Mouse (Mus musculus) ZHBTc4 (cell line): ENCODE measurements at regions not wholly inside any gene's neighbourhood (a gene's known extent, or its start where the extent isn't known, plus 50 kb on each side); places are given as distances from the start of the nearest gene placed in this dataset.
"Not testable (repeated sequence)": the region's sequence is repeated elsewhere in the genome, so short reads cannot be mapped to it uniquely, and the experiment has no call there.

ENCODE experiments used
- DNase-seq: peaks from one replicate; pipeline ENCODE4 v3.0.0-alpha.2; 2011; ENCODE audit warnings: low read depth, low spot score

GRCm38 (mm10) chr6:31811890-31812289, 238.2 kb upstream of the 1700012A03Rik start:
- no peak for DNase-seq

- DNase-seq = no peak
Observed at GRCm38 (mm10) chr6:31810602-31811512, 239.2 kb upstream of the 1700012A03Rik start.

- DNase-seq = not testable (repeated sequence)
Observed at GRCm38 (mm10) chr6:31804468-31804867, 240.7 kb upstream of the Podxl start.

GRCm38 (mm10) chr6:31803222-31803621, 239.4 kb upstream of the Podxl start:
- DNase-seq = not testable (repeated sequence)

GRCm38 (mm10) chr6:31791547-31791946, 227.8 kb upstream of the Podxl start:
- no peak for DNase-seq

- no peak for DNase-seq
Observed at GRCm38 (mm10) chr6:31790906-31791305, 227.1 kb upstream of the Podxl start.

GRCm38 (mm10) chr6:31776841-31777240, 213.1 kb upstream of the Podxl start:
- peak; percentile 70 for DNase-seq

GRCm38 (mm10) chr6:31771916-31772315, 208.1 kb upstream of the Podxl start:
- DNase-seq = peak; percentile 68

GRCm38 (mm10) chr6:31745589-31745988, 181.8 kb upstream of the Podxl start:
- DNase-seq = no peak

- no peak for DNase-seq
Observed at GRCm38 (mm10) chr6:31731391-31731790, 167.6 kb upstream of the Podxl start.

- peak; percentile 9 for DNase-seq
Observed at GRCm38 (mm10) chr6:31719614-31720013, 155.8 kb upstream of the Podxl start.

GRCm38 (mm10) chr6:31718843-31719242, 155.1 kb upstream of the Podxl start:
- DNase-seq = no peak

GRCm38 (mm10) chr6:31717531-31717930, 153.8 kb upstream of the Podxl start:
- DNase-seq = peak; percentile 74

GRCm38 (mm10) chr6:31707256-31707655, 143.5 kb upstream of the Podxl start:
- DNase-seq = peak; percentile 70

GRCm38 (mm10) chr6:31704191-31704590, 140.4 kb upstream of the Podxl start:
- peak; percentile 58 for DNase-seq

GRCm38 (mm10) chr6:31702931-31703330, 139.2 kb upstream of the Podxl start:
- DNase-seq = no peak

GRCm38 (mm10) chr6:31695885-31696284, 132.1 kb upstream of the Podxl start:
- DNase-seq = peak; percentile 42

- DNase-seq = no peak
Observed at GRCm38 (mm10) chr6:31693047-31693446, 129.3 kb upstream of the Podxl start.

- no peak for DNase-seq
Observed at GRCm38 (mm10) chr6:31692024-31692423, 128.2 kb upstream of the Podxl start.

GRCm38 (mm10) chr6:31680101-31680500, 116.3 kb upstream of the Podxl start:
- DNase-seq = no peak

- DNase-seq = peak; percentile 74
Observed at GRCm38 (mm10) chr6:31665671-31666486, 102.1 kb upstream of the Podxl start.

GRCm38 (mm10) chr6:31664495-31664894, 100.7 kb upstream of the Podxl start:
- DNase-seq = peak; percentile 79
